Mouse (Mus musculus) gastrocnemius, adult 8-10 months (tissue): Measurements from ENCODE around the gene Sorcs2. TPM values are rescaled to one million over a fixed set of nuclear protein-coding genes. Genes with fewer than 3 reads are reported as not detected.

Experiments used
- DNase-seq, 2 experiments: peaks; one replicate each; pipeline ENCODE4 v3.0.0; 2022; ENCODE audit warnings: low spot score in 2 of 2
- total RNA-seq, 4 experiments: library from RNA; stranded (reverse); gene quantifications; 2 replicates each; pipeline ENCODE4 v1.2.4; 2022

Gene Sorcs2
- total RNA-seq, 4 experiments from 2014 or later = 0.92 to 2.3 (median 1.2) TPM

- DNase-seq = peak; percentile 18 to 31
These were observed 267.4 kb downstream of the Sorcs2 start for GRCm38 (mm10) chr5:36130393-36131011.

- peak in 1 of 2 experiments; percentile 10 for DNase-seq
These were observed 268.3 kb downstream of the Sorcs2 start for GRCm38 (mm10) chr5:36129661-36130060.

GRCm38 (mm10) chr5:36128513-36128912 is 269.4 kb downstream of the Sorcs2 start:
- no peak for DNase-seq

GRCm38 (mm10) chr5:36124993-36125392 is 272.9 kb downstream of the Sorcs2 start:
- DNase-seq = no peak

- DNase-seq = no peak
These were observed 275.0 kb downstream of the Sorcs2 start for GRCm38 (mm10) chr5:36122987-36123386.

GRCm38 (mm10) chr5:36120931-36121341 is 277.0 kb downstream of the Sorcs2 start:
- no peak for DNase-seq

GRCm38 (mm10) chr5:36118061-36118460 is 279.9 kb downstream of the Sorcs2 start:
- DNase-seq = no peak

GRCm38 (mm10) chr5:36115519-36115918 is 282.4 kb downstream of the Sorcs2 start:
- DNase-seq = no peak

- DNase-seq = no peak
These were observed 284.2 kb downstream of the Sorcs2 start for GRCm38 (mm10) chr5:36113696-36114095.

GRCm38 (mm10) chr5:36112696-36113095 is 285.2 kb downstream of the Sorcs2 start:
- no peak for DNase-seq

- DNase-seq = no peak
These were observed 286.4 kb downstream of the Sorcs2 start for GRCm38 (mm10) chr5:36111516-36111915.

- no peak for DNase-seq
These were observed 289.5 kb downstream of the Sorcs2 start for GRCm38 (mm10) chr5:36108339-36108887.

- no peak for DNase-seq
These were observed 294.5 kb downstream of the Sorcs2 start for GRCm38 (mm10) chr5:36103483-36103882.

GRCm38 (mm10) chr5:36101129-36101528 is 296.8 kb downstream of the Sorcs2 start:
- DNase-seq = no peak

- DNase-seq = no peak
These were observed 297.5 kb downstream of the Sorcs2 start for GRCm38 (mm10) chr5:36100488-36100887.

- no peak for DNase-seq
These were observed 298.3 kb downstream of the Sorcs2 start for GRCm38 (mm10) chr5:36099662-36100061.

GRCm38 (mm10) chr5:36096046-36096445 is 301.9 kb downstream of the Sorcs2 start:
- DNase-seq = no peak

GRCm38 (mm10) chr5:36090036-36090435 is 307.9 kb downstream of the Sorcs2 start:
- DNase-seq = no peak

GRCm38 (mm10) chr5:36089243-36089642 is 308.7 kb downstream of the Sorcs2 start:
- no peak for DNase-seq

GRCm38 (mm10) chr5:36086931-36087330 is 311.0 kb downstream of the Sorcs2 start:
- DNase-seq = no peak

- no peak for DNase-seq
These were observed 312.3 kb downstream of the Sorcs2 start for GRCm38 (mm10) chr5:36085621-36086020.

GRCm38 (mm10) chr5:36083869-36084565 is 313.9 kb downstream of the Sorcs2 start:
- DNase-seq = peak in 1 of 2 experiments; percentile 22

GRCm38 (mm10) chr5:36081021-36081420 is 316.9 kb downstream of the Sorcs2 start:
- no peak for DNase-seq
